Mouse (Mus musculus) telencephalon, adult 2 months (tissue): ENCODE measurements around the gene Shroom1.

Experiments
- DNase-seq: peaks from one replicate; pipeline ENCODE4 v3.0.0-alpha.2; 2011; ENCODE audit warnings: low read depth, low spot score

Shroom1 gene

DNA sequence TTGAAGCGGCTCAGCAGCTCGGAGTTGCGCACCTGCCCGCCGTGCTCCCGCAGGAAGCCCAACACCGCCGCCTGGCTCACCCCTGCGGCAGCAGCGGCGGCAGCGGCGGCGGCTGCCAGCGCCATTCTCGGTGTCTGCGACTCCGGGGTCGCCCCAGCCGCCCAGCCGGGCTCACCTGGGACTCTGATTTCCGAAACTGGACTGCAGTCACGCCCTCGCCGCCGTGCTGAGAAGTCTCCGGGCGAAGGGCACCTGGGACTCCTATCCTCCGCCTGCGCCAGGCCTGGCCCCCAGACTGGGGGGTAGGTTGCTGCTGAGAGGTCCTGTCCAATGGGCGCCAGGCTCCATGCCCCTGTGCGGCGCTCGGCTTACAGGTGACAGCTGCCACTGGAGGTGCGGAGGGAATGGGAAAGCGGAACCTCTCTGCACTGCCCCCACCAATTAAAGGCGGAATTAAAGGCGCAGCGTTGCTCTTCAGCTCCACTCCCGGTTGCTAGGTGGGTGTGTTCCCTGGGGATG is 22.8 kb downstream of the Shroom1 start, which contains the start of the genes Gm9945 and Sowaha:
Gm9945 (plus strand) TSS at position 384 of the 519 bp plus-strand sequence.
Sowaha (minus strand) TSS at position 492 of the 519 bp plus-strand sequence.
- DNase-seq = peak; percentile 79

DNA sequence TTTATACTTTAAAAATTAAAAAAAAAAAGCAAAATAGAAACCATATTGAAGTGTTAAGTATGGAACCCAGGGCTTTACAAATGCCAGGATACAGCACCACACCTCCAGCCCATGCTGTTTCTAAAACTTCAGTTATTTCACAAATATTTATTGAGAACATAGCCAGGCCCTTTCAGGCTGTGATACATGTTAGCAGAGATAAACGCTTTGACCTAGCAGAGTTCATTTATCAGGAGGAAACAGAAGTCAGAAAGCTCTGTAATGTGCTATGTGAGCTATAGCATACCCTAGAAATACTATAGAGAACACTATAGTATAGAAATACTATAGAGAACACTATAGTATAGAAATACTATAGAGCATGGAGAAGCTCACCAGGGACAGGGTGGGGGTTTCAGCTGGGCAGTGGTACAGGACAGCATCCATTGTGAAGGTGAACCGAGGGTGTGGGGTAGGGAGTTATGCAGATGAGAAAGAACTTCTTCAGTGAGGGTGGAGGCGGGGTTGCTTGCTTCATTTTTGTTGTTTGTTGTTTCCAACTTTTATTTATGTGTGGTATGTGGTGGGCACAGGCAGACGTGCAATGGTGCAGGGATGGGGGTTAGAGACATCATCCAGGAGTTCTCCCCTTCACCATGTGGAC is 24.2 kb downstream of the Shroom1 start:
- DNase-seq = no peak

DNA sequence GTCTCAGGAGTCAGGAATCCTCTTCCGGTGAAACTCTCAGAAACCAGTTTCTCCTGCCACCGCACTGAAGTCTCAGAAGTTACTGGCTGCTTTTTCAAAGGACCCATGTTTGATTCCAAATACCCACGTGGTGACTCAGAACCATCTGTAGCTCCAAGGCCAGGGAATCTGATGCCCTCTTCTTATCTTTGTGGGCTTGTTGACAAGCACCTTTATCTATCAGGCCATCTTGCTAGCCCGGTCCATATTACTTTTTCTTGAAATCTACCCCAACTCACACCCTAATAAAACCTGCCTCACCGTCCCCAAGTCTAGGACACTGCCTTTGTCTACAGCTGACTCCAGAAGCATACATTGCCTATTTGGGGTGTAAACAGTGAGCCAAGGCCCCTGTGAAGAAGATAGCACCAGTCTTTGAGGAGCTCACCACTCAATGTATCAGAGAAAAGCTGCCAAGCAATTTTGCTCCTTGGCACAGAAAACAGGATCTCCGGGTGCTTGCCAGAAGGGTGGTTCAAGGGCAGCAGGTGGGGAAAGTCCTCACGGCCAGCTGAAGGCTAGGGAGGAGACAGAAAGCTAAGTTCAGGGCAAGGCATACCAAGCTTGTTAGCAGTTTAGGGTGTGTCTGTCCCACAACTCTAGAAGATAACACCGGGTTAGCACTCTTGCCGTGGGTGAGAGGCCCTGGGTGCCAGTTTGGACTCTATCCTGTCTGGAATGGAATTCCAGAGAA is 26.3 kb downstream of the Shroom1 start:
- no peak for DNase-seq

GRCm38 (mm10) chr11:53485719-53486118 is 28.7 kb downstream of the Shroom1 start:
- DNase-seq = no peak

DNA sequence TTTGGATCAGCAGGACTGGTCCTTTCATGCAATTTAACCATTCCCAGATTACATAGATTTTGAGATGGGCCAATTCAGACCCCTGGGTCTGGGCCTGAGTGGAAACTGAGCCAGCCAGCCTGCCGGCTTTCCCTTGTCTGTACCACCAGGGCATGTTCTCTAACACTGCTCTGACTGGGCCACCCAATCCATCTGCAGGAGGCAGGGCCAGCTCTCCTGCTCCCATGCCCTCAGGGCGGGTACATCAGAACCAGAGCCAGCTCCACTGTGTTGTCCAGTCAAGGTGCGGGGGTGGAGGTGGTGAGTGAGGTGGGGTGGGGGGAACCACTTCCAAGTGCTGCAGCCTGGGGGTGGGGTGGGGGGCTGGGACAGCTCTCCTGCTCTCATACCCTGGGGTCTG is 29.3 kb downstream of the Shroom1 start:
- DNase-seq = no peak

GRCm38 (mm10) chr11:53486822-53487594 is 30.0 kb downstream of the Shroom1 start:
- no peak for DNase-seq

DNA sequence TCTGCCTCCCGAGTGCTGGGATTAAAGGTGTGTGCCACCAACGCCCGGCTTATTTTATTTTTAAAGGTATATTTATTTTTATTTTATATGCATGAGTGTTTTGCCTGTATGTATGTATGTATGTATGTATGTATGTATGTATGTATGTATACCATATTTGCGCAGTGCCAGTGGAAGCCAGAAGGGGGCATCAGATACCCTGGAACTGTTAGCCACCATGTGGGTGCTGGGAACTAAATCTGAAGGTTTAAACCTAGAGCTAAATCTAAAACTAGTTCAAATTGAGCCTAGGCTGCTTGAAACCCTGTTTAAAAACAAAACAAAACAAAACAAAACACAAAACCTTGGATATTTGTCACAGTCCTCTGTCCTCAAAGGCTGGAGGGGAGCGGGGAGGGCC is 32.0 kb downstream of the Shroom1 start:
- DNase-seq = no peak

GRCm38 (mm10) chr11:53489421-53489820 is 32.4 kb downstream of the Shroom1 start:
- no peak for DNase-seq

DNA sequence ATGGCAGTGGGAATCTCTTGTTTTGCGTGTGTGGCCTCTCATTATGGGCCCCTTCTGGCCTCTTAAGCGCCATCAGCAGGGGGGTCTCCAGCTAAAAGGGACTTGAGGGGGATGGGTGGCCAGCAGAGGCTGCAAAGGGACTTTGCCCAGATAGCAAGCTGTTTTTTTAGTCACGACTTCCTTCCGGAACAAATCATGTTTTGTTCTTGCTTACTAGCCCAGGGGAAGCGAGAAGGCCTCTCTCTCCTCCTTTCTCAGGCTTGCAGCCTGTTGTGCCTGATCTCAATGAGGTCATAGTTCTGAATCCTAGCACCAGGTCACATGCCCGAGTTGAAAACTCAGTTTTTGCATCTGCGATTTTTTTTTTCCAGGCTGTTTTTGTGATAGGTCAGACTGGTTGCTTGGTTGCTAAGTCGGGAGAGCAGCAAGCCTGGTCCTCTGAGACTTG is 35.0 kb downstream of the Shroom1 start:
- no peak for DNase-seq

- DNase-seq = no peak
Measured at GRCm38 (mm10) chr11:53493243-53493955, 36.4 kb downstream of the Shroom1 start.

GRCm38 (mm10) chr11:53495417-53495816 is 38.4 kb downstream of the Shroom1 start:
- no peak for DNase-seq

GRCm38 (mm10) chr11:53496946-53497345 is 39.9 kb downstream of the Shroom1 start:
- DNase-seq = peak; percentile 87

- DNase-seq = no peak
Measured at GRCm38 (mm10) chr11:53500569-53500968, 43.6 kb downstream of the Shroom1 start.

GRCm38 (mm10) chr11:53502039-53502765 is 45.2 kb downstream of the Shroom1 start:
- no peak for DNase-seq

DNA sequence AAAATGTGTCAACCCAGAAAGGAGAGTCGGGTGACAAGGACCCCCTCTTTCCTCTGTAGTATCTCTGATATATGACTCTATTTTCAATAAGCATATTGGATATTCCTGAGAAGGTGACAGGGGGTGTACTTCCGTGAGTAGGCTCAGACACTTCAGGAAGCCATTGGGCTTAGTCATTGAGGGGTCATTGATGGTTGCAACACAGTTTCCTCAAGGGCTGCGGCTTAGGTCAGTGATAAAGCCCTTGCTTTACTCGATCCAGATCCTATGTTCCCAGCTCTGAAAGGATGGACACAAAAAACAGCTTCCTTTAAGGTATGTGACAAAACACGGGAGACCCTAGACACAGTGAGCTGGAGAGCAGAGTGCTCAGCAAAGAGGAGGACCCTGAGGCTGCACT is 46.7 kb downstream of the Shroom1 start:
- DNase-seq = no peak

DNA sequence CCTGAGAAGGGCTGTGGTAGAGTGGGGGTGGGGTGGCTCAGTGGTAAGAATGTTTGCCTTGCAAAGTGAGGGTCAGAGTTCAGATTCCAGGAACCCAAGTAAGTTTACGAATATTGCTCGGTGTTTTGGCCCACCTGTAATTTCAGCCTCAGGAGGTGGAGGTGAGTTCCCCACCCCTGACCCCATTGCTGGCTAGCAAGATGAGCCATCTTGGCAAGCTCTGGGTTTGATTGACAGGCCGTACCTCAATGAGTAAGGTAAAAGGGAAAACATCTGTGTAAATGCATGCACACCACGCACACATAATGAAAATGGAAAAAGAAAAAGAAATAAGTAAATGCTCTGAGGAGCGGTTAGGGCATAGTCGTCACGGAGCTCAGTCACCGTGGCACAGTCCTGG is 47.4 kb downstream of the Shroom1 start:
- DNase-seq = no peak

- no peak for DNase-seq
Measured at GRCm38 (mm10) chr11:53505026-53505663, 48.1 kb downstream of the Shroom1 start.

DNA sequence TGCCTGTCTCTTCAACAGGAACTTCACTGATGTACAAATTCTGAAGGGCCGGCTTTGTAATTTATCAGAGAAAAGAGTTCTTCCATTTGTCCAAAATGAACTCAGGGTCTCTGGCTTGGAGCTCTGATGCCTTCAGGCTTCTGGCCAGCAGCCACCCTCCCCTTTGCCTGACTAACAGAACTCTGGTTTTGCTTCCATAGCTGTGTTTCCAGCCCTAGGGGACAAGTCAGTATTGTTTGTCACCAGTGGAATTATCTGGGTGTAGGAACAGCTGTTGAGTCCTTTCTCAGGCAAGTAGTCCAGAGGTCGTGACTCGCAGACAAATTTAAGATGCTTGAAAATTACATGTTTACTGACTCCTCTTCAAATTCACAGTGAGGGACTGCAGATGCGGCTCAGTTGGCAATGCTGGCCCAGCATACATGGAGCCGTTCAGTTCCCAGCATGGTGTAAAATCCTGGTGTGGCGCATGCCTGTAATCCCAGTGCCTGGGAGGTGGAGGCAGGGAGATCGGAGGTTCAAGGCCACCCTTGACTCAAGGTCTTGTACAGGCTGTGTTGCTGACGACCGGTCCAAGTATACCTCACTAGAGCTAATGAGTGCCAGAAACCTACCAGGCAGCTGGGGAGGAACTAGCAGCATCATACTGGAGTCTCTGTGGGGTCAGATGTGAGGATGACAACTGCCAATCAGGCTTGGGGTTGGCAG is 50.2 kb downstream of the Shroom1 start:
- no peak for DNase-seq

- no peak for DNase-seq
Measured at GRCm38 (mm10) chr11:53508152-53508551, 51.1 kb downstream of the Shroom1 start.

- no peak for DNase-seq
Measured at GRCm38 (mm10) chr11:53508591-53508990, 51.6 kb downstream of the Shroom1 start.
